Mouse (Mus musculus): ENCODE measurements at regions not wholly inside any gene's neighbourhood (a gene's known extent, or its start where the extent isn't known, plus 50 kb on each side); places are given as distances from the start of the nearest gene placed in this dataset.

- no peaks in the 10 kb centered on the region for H3K9me3 ChIP-seq (ENCODE audit: low read length)
- WGBS, result 83% methylated on average over 4 of the region's 4 CpGs
- H3K4me2 ChIP-seq (ENCODE audit: low read depth), result no peak overlapping the region
- H3K4me1 ChIP-seq (ENCODE audit: insufficient read depth), result no peaks in the 10 kb centered on the region
- H3K36me3 ChIP-seq (ENCODE audit: insufficient read depth), result no peaks in the 10 kb centered on the region
- ATAC-seq (no peak), DNase-seq (no peak)
- no peak overlapping the region for H3K9ac ChIP-seq
- H3K27me3 ChIP-seq (ENCODE audit: insufficient read depth, low read length), result no peaks in the 10 kb centered on the region
- no peak overlapping the region for H3K27ac ChIP-seq (ENCODE audit: low read depth, low read length)
- no peak overlapping the region for H3K4me3 ChIP-seq (ENCODE audit: low read depth, low read length)
- TF ChIP-seq CTCF (IDR thresholded peaks at IDR 0.05; ENCODE audit: low read depth), result no peak
Measured at GRCm38 (mm10) chr4:39719951-39720350, 269.9 kb downstream of the 1700009N14Rik start.

DNA sequence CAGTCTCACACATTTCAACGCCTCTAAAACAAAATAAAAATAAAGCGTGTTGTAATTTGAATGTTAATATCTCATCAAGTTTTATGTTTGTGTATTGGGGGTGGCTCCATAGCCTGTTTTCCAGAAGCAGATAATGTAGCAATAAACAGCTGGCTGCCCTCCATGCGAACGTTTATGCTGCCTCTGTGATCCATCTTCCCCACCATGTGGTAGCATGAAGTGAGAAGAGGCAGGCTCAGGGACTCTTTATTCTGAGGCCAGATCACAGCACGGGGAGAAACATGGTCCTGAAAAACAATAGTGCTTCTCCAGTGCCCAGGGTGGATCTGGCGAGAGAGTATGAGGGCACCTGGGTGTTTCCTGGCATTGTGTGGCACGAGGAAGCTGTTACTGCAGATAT, 271.4 kb downstream of the 1700009N14Rik start:
- ATAC-seq, result no peak
- 68% methylated on average over 7 of the region's 7 CpGs for WGBS
- H3K9me3 ChIP-seq (ENCODE audit: low read length), result no peaks in the 10 kb centered on the region

DNA sequence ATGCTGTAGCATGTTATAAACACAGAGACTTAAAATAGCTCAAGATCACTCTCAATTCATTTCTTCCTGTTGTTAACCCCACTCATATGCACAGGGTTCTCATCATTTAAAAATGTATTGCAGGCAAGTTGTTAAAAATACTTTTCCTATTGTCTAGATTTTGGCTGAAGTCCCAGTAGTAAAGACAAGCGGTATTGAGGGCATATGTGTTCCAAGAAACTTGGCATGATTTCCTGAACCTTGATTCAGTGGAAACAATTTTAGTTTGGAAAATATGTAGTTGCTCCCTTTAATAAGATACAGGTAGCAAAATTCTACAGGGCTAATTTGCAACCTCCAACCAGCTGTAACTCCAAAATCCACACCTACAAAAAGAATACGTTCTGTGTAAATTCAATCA, 315.5 kb downstream of the 1700009N14Rik start:
- DNase-seq (no peak), ATAC-seq (no peak)
- 59% methylated on average over 2 of the region's 2 CpGs for WGBS
- Histone ChIP-seq H3K4me2 (ENCODE audit: low read depth) (no peak overlapping the region), H3K27me3 (ENCODE audit: insufficient read depth, low read length) (no peaks in the 10 kb centered on the region), H3K9me3 (ENCODE audit: low read length) (peaks cover 5% of the 10 kb centered on the region; the same call in 1 of the 2 replicates), H3K4me1 (ENCODE audit: insufficient read depth) (no peaks in the 10 kb centered on the region), H3K36me3 (ENCODE audit: insufficient read depth) (no peaks in the 10 kb centered on the region), H3K9ac (no peak overlapping the region), H3K4me3 (ENCODE audit: low read depth, low read length) (no peak overlapping the region), H3K27ac (ENCODE audit: low read depth, low read length) (no peak overlapping the region)
- no peak for TF ChIP-seq CTCF (IDR thresholded peaks at IDR 0.05; ENCODE audit: low read depth)

More for the DNA sequence above, 271.4 kb downstream of the 1700009N14Rik start:
- H3K36me3 ChIP-seq (ENCODE audit: insufficient read depth), result no peaks in the 10 kb centered on the region
- H3K9ac ChIP-seq, result no peak overlapping the region
- H3K4me1 ChIP-seq (ENCODE audit: insufficient read depth), result no peaks in the 10 kb centered on the region
- H3K27ac ChIP-seq (ENCODE audit: low read depth, low read length), result no peak overlapping the region
- no peak overlapping the region for H3K4me3 ChIP-seq (ENCODE audit: low read depth, low read length)
- no peak for DNase-seq
- TF ChIP-seq CTCF (IDR thresholded peaks at IDR 0.05; ENCODE audit: low read depth), result no peak
- no peak overlapping the region for H3K4me2 ChIP-seq (ENCODE audit: low read depth)
- H3K27me3 ChIP-seq (ENCODE audit: insufficient read depth, low read length), result no peaks in the 10 kb centered on the region

- Histone ChIP-seq H3K4me1 (ENCODE audit: insufficient read depth) (no peaks in the 10 kb centered on the region), H3K4me3 (ENCODE audit: low read depth, low read length) (no peak overlapping the region), H3K9ac (no peak overlapping the region), H3K4me2 (ENCODE audit: low read depth) (no peak overlapping the region), H3K36me3 (ENCODE audit: insufficient read depth) (no peaks in the 10 kb centered on the region), H3K9me3 (ENCODE audit: low read length) (no peaks in the 10 kb centered on the region), H3K27me3 (ENCODE audit: insufficient read depth, low read length) (no peaks in the 10 kb centered on the region), H3K27ac (ENCODE audit: low read depth, low read length) (no peak overlapping the region)
- DNase-seq (no peak), ATAC-seq (no peak)
- 89% methylated on average over 5 of the region's 5 CpGs for WGBS
- TF ChIP-seq CTCF (IDR thresholded peaks at IDR 0.05; ENCODE audit: low read depth), result no peak
Measured at GRCm38 (mm10) chr4:39791096-39791495, 341.0 kb downstream of the 1700009N14Rik start.

GRCm38 (mm10) chr4:39809950-39810349, 332.9 kb upstream of the Aco1 start:
- DNase-seq, result no peak
- Histone ChIP-seq H3K27ac (ENCODE audit: low read depth, low read length) (no peak overlapping the region), H3K27me3 (ENCODE audit: insufficient read depth, low read length) (no peaks in the 10 kb centered on the region), H3K4me3 (ENCODE audit: low read depth, low read length) (no peak overlapping the region), H3K4me1 (ENCODE audit: insufficient read depth) (no peaks in the 10 kb centered on the region), H3K9ac (no peak overlapping the region), H3K4me2 (ENCODE audit: low read depth) (no peak overlapping the region), H3K36me3 (ENCODE audit: insufficient read depth) (no peaks in the 10 kb centered on the region), H3K9me3 (ENCODE audit: low read length) (no peaks in the 10 kb centered on the region)
- TF ChIP-seq CTCF (IDR thresholded peaks at IDR 0.05; ENCODE audit: low read depth), result no peak
- 63% methylated on average over 3 of the region's 3 CpGs for WGBS
- ATAC-seq, result no peak; the same call in 1 of the 2 replicates

- Histone ChIP-seq H3K36me3 (ENCODE audit: insufficient read depth) (no peaks in the 10 kb centered on the region), H3K27ac (ENCODE audit: low read depth, low read length) (no peak overlapping the region), H3K4me1 (ENCODE audit: insufficient read depth) (no peaks in the 10 kb centered on the region), H3K4me2 (ENCODE audit: low read depth) (no peak overlapping the region), H3K9ac (no peak overlapping the region), H3K9me3 (ENCODE audit: low read length) (no peaks in the 10 kb centered on the region), H3K27me3 (ENCODE audit: insufficient read depth, low read length) (no peaks in the 10 kb centered on the region), H3K4me3 (ENCODE audit: low read depth, low read length) (no peak overlapping the region)
- WGBS, result 69% methylated on average over 4 of the region's 4 CpGs
- TF ChIP-seq CTCF (IDR thresholded peaks at IDR 0.05; ENCODE audit: low read depth), result no peak
- no peak for DNase-seq
- no peak for ATAC-seq
Measured at GRCm38 (mm10) chr4:39812766-39813165, 330.1 kb upstream of the Aco1 start.

DNA sequence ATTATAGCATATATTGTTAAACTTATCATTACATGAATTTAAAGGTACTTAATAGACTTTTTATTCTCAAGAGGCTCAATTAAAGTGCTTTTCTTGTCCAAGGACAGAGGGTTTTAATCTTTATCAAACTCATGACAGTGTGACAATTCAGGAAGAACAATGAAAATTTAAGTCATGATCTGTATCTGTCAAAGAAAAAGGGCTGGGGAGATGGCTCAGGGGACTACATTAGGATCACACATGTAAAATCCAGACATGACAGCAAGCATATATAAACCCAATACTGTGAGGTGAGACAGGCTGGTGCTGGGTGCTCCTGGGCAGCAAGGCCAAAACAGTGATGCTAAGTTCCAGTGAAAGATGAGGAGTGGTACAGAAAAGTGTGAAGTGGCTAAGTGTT, 327.3 kb upstream of the Aco1 start:
- no peak for TF ChIP-seq CTCF (IDR thresholded peaks at IDR 0.05; ENCODE audit: low read depth)
- Histone ChIP-seq H3K4me2 (ENCODE audit: low read depth) (no peak overlapping the region), H3K4me1 (ENCODE audit: insufficient read depth) (no peaks in the 10 kb centered on the region), H3K36me3 (ENCODE audit: insufficient read depth) (no peaks in the 10 kb centered on the region), H3K4me3 (ENCODE audit: low read depth, low read length) (no peak overlapping the region), H3K27ac (ENCODE audit: low read depth, low read length) (no peak overlapping the region), H3K27me3 (ENCODE audit: insufficient read depth, low read length) (no peaks in the 10 kb centered on the region), H3K9me3 (ENCODE audit: low read length) (no peaks in the 10 kb centered on the region), H3K9ac (no peak overlapping the region)
- ATAC-seq (no peak), DNase-seq (no peak)

DNA sequence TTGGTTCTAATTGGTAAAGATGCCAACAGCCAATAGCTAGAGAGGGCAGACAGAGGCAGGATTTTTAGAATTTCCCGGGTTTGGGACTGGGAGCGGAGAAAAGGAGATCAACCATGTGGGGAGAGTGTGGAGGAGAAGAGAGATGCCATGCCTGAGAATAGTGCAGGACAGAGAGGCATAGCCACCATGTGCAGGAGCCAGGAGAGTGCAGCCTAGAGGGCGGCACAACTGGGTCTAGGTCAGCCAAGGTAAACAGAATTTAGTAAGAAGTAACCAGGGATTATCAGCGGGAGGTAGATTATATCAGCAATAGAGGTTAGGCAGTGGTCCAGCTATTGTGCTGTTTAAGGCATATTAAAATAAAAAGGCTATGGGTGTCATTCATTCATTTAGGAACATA, 325.2 kb upstream of the Aco1 start:
- Histone ChIP-seq H3K36me3 (ENCODE audit: insufficient read depth) (no peaks in the 10 kb centered on the region), H3K4me3 (ENCODE audit: low read depth, low read length) (no peak overlapping the region), H3K27me3 (ENCODE audit: insufficient read depth, low read length) (no peaks in the 10 kb centered on the region), H3K4me1 (ENCODE audit: insufficient read depth) (no peaks in the 10 kb centered on the region), H3K27ac (ENCODE audit: low read depth, low read length) (no peak overlapping the region), H3K9ac (no peak overlapping the region), H3K4me2 (ENCODE audit: low read depth) (no peak overlapping the region), H3K9me3 (ENCODE audit: low read length) (no peaks in the 10 kb centered on the region)
- WGBS, result 81% methylated on average over 4 of the region's 4 CpGs
- DNase-seq (no peak), ATAC-seq (no peak)
- no peak for TF ChIP-seq CTCF (IDR thresholded peaks at IDR 0.05; ENCODE audit: low read depth)
